In the genomic region with DNA sequence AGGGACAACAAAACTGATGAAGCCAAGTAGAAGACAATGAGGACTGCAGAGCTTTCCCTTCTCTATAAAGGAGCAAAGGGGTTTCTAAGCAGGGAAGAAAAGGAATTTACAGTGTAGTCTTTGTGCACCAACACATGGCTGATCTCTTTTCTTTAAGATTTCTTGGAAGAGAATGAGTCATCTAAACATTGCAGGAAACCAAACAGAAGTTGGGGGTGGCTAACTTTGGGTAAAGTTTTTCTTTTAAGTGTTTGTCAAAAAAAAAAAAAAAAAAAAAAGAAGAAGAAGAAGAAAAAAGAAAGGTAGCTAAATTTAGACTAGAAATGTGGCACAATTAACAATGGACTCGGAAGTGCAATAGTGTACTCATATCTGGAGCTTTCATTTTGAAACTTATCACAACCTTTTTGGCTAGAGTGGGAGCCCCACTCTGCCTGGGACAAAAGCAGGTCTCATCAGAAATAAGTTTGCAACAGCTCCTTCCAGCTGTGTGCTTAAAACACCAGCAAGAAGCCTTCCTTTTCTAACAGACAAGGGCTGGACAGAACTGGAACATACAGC, we compare ENCODE assay signal across 10 mouse cellular contexts.
A peak's percentile ranks its signal among the peaks of the same experiment; 100 is the strongest.
DNase-seq lines count a peak whose midpoint lies in the region; ATAC-seq lines count a peak whose summit lies in the region.
"Had no signal": no experiment of that assay in that cellular context is flagged by ENCODE, and none has a peak within 500 bp of the region (broad histone marks: within the 10 kb centered on the region; RNA-seq: fewer than 3 reads in every experiment).

No protein-coding gene starts in this region.

- ATAC-seq in forebrain, embryonic 12.5 days (ENCODE audit: low FRiP score), result no peak
- ATAC-seq in liver, embryonic 12.5 days, result no peak
- no peak for ATAC-seq in liver, embryonic 11.5 days (replicated peaks; ENCODE audit: low FRiP score)
- ATAC-seq in embryonic facial prominence, embryonic 13.5 days (ENCODE audit: insufficient number of reproducible peaks, insufficient read depth, low FRiP score, low TSS enrichment, low read depth), result no peak
- peak; percentile 51 for ATAC-seq in megakaryocyte, adult 5-6 weeks (ENCODE audit: poor library complexity, severe bottlenecking)

- no peak overlapping the region for H3K4me2 ChIP-seq in forebrain, embryonic 12.5 days
- no peak overlapping the region for H3K4me2 ChIP-seq in liver, embryonic 12.5 days
- H3K4me2 ChIP-seq in liver, embryonic 11.5 days, result no peak overlapping the region
- H3K4me2 ChIP-seq in embryonic facial prominence, embryonic 13.5 days, result no peak overlapping the region

- H3K4me3 ChIP-seq in forebrain, embryonic 12.5 days (replicated peaks), result no peak overlapping the region
- H3K4me3 ChIP-seq in forebrain, embryonic 10.5 days, result no peak overlapping the region
- H3K4me3 ChIP-seq in liver, embryonic 12.5 days, result no peak overlapping the region
- H3K4me3 ChIP-seq in liver, embryonic 11.5 days (ENCODE audit: low read depth, low read length), result no peak overlapping the region
- H3K4me3 ChIP-seq in embryonic facial prominence, embryonic 13.5 days, result no peak overlapping the region

- H3K27me3 ChIP-seq in forebrain, embryonic 12.5 days, result no peaks in the 10 kb centered on the region
- H3K27me3 ChIP-seq in forebrain, embryonic 10.5 days (ENCODE audit: poor library complexity, severe bottlenecking), result no peaks in the 10 kb centered on the region
- H3K27me3 ChIP-seq in liver, embryonic 12.5 days (replicated peaks), result no peaks in the 10 kb centered on the region
- H3K27me3 ChIP-seq in liver, embryonic 11.5 days (replicated peaks; ENCODE audit: control insufficient read depth, insufficient read depth, low read length), result no peaks in the 10 kb centered on the region
- no peaks in the 10 kb centered on the region for H3K27me3 ChIP-seq in embryonic facial prominence, embryonic 13.5 days

- peak overlapping the region; percentile 70 for H3K27ac ChIP-seq in forebrain, embryonic 12.5 days
- no peak overlapping the region for H3K27ac ChIP-seq in forebrain, embryonic 10.5 days
- peak overlapping the region; percentile 36; the same call in 1 of the 2 replicates for H3K27ac ChIP-seq in liver, embryonic 12.5 days
- H3K27ac ChIP-seq in liver, embryonic 11.5 days (ENCODE audit: low read depth, low read length), result no peak overlapping the region
- peak overlapping the region; percentile 28; the same call in 1 of the 2 replicates for H3K27ac ChIP-seq in embryonic facial prominence, embryonic 13.5 days

- DNase-seq in forebrain, embryonic 10.5 days (ENCODE audit: extremely low spot score, low spot score), result no peak
- no peak for DNase-seq in liver, embryonic 11.5 days (ENCODE audit: low spot score)
- no peak for DNase-seq in adipocyte (ENCODE audit: low spot score)
- DNase-seq in adrenal gland, postnatal 36 days, result no peak
- DNase-seq: kidney, adult 8-10 months; thymus, adult 18-20 months had no signal

- no peaks in the 10 kb centered on the region for H3K36me3 ChIP-seq in forebrain, embryonic 12.5 days (replicated peaks)
- peaks cover 10% of the 10 kb centered on the region for H3K36me3 ChIP-seq in forebrain, embryonic 10.5 days (replicated peaks)
- peaks cover 11% of the 10 kb centered on the region for H3K36me3 ChIP-seq in liver, embryonic 12.5 days
- H3K36me3 ChIP-seq in liver, embryonic 11.5 days (ENCODE audit: control insufficient read depth, insufficient read depth, low read length), result peaks cover 2% of the 10 kb centered on the region; the same call in 1 of the 2 replicates
- peaks cover 6% of the 10 kb centered on the region for H3K36me3 ChIP-seq in embryonic facial prominence, embryonic 13.5 days

- 88% methylated on average over 1 of the region's 1 CpGs for WGBS in forebrain, embryonic 12.5 days
- 91% methylated on average over 1 of the region's 1 CpGs for WGBS in forebrain, embryonic 10.5 days
- 63% methylated on average over 1 of the region's 1 CpGs for WGBS in liver, embryonic 12.5 days (ENCODE audit: insufficient replicate concordance)
- WGBS in liver, embryonic 11.5 days, result 59% methylated on average over 1 of the region's 1 CpGs
- WGBS in embryonic facial prominence, embryonic 13.5 days, result 82% methylated on average over 1 of the region's 1 CpGs

- no peak overlapping the region for H3K9ac ChIP-seq in forebrain, embryonic 12.5 days
- no peak overlapping the region for H3K9ac ChIP-seq in liver, embryonic 12.5 days
- no peak overlapping the region for H3K9ac ChIP-seq in liver, embryonic 11.5 days (ENCODE audit: low read depth, low read length)
- no peak overlapping the region for H3K9ac ChIP-seq in embryonic facial prominence, embryonic 13.5 days

- no peaks in the 10 kb centered on the region for H3K9me3 ChIP-seq in forebrain, embryonic 12.5 days
- H3K9me3 ChIP-seq in forebrain, embryonic 10.5 days, result peaks cover 6% of the 10 kb centered on the region
- H3K9me3 ChIP-seq in liver, embryonic 12.5 days (replicated peaks), result no peaks in the 10 kb centered on the region
- H3K9me3 ChIP-seq in liver, embryonic 11.5 days (ENCODE audit: control insufficient read depth, low read length), result no peaks in the 10 kb centered on the region
- H3K9me3 ChIP-seq in embryonic facial prominence, embryonic 13.5 days, result peaks cover 5% of the 10 kb centered on the region

- peaks cover 23% of the 10 kb centered on the region for H3K4me1 ChIP-seq in forebrain, embryonic 12.5 days
- H3K4me1 ChIP-seq in forebrain, embryonic 10.5 days, result peaks cover 22% of the 10 kb centered on the region
- H3K4me1 ChIP-seq in liver, embryonic 12.5 days, result peaks cover 13% of the 10 kb centered on the region; the same call in 1 of the 2 replicates
- peaks cover 5% of the 10 kb centered on the region for H3K4me1 ChIP-seq in liver, embryonic 11.5 days (replicated peaks; ENCODE audit: control insufficient read depth, insufficient read depth, low read length)
- H3K4me1 ChIP-seq in embryonic facial prominence, embryonic 13.5 days, result peaks cover 22% of the 10 kb centered on the region

Comparison
In these comparisons a context has a peak if more than half of its experiments do, and no peak if none do; other contexts are left out.
1. H3K27ac ChIP-seq: peak in forebrain, embryonic 12.5 days (single experiment), liver, embryonic 12.5 days (single experiment) and embryonic facial prominence, embryonic 13.5 days (single experiment); none in forebrain, embryonic 10.5 days (single experiment) and liver, embryonic 11.5 days (single experiment).